Mouse (Mus musculus): ENCODE results near the gene Asxl2. TPM values are rescaled to one million over a fixed set of nuclear protein-coding genes. Genes with fewer than 3 reads are reported as not detected.
"Not testable (repeated sequence)": the region's sequence is repeated elsewhere in the genome, so short reads cannot be mapped to it uniquely, and the experiment has no call there.

Asxl2 gene
- polyA plus RNA-seq (2017; shearing (Covaris generic)), result 10 to 100 TPM; 55.6 to 64.8 TPM

- peak; percentile 80 for ATAC-seq
Observed at GRCm38 (mm10) chr12:3426530-3427034, at the start of gene Asxl2. Gene Asxl2, plus strand, starts transcription at chr12:3426857.

- ATAC-seq, result peak; percentile 69
Observed at GRCm38 (mm10) chr12:3377190-3377589, 49.5 kb upstream of the Asxl2 start.

- no peak for ATAC-seq
Observed at GRCm38 (mm10) chr12:3377755-3378154, 48.9 kb upstream of the Asxl2 start.

GRCm38 (mm10) chr12:3384860-3385259 lies 41.8 kb upstream of the Asxl2 start:
- ATAC-seq, result no peak

GRCm38 (mm10) chr12:3385271-3385670 lies 41.4 kb upstream of the Asxl2 start:
- ATAC-seq, result no peak

GRCm38 (mm10) chr12:3385940-3386339 lies 40.7 kb upstream of the Asxl2 start:
- ATAC-seq, result no peak

GRCm38 (mm10) chr12:3387891-3388290 lies 38.8 kb upstream of the Asxl2 start:
- no peak for ATAC-seq

- no peak for ATAC-seq
Observed at GRCm38 (mm10) chr12:3389394-3389793, 37.3 kb upstream of the Asxl2 start.

GRCm38 (mm10) chr12:3390071-3390470 lies 36.6 kb upstream of the Asxl2 start:
- ATAC-seq, result no peak

- peak; percentile 81 for ATAC-seq
Observed at GRCm38 (mm10) chr12:3390577-3391262, 35.9 kb upstream of the Asxl2 start.

GRCm38 (mm10) chr12:3391276-3391675 lies 35.4 kb upstream of the Asxl2 start:
- peak; percentile 14 for ATAC-seq

- no peak for ATAC-seq
Observed at GRCm38 (mm10) chr12:3393140-3393539, 33.5 kb upstream of the Asxl2 start.

- ATAC-seq, result no peak
Observed at GRCm38 (mm10) chr12:3396931-3397330, 29.7 kb upstream of the Asxl2 start.

- ATAC-seq, result not testable (repeated sequence)
Observed at GRCm38 (mm10) chr12:3405662-3406061, 21.0 kb upstream of the Asxl2 start.

GRCm38 (mm10) chr12:3406585-3406984 lies 20.1 kb upstream of the Asxl2 start:
- no peak for ATAC-seq

- ATAC-seq, result no peak
Observed at GRCm38 (mm10) chr12:3414956-3415355, 11.7 kb upstream of the Asxl2 start.

GRCm38 (mm10) chr12:3418761-3419160 lies 7.9 kb upstream of the Asxl2 start:
- ATAC-seq, result no peak

- ATAC-seq, result no peak
Observed at GRCm38 (mm10) chr12:3420519-3420918, 6.1 kb upstream of the Asxl2 start.

- ATAC-seq, result no peak
Observed at GRCm38 (mm10) chr12:3422786-3423185, 3.9 kb upstream of the Asxl2 start.

- no peak for ATAC-seq
Observed at GRCm38 (mm10) chr12:3424179-3424578, 2.5 kb upstream of the Asxl2 start.

GRCm38 (mm10) chr12:3425375-3426341 lies 999 bp upstream of the Asxl2 start:
- ATAC-seq, result peak; percentile 22

- ATAC-seq, result peak; percentile 60
Observed at GRCm38 (mm10) chr12:3427067-3427889, 621 bp downstream of the Asxl2 start.

All from CD4-positive, CD25-positive, alpha-beta regulatory T cell, adult 4 months (primary cell).